Mouse (Mus musculus): ENCODE results near the gene Ptprr. TPM values are rescaled to one million over a fixed set of nuclear protein-coding genes. Genes with fewer than 3 reads are reported as not detected.

Gene Ptprr
- polyA plus RNA-seq, 1 experiment from 2014 or later = 29.9 TPM

DNA sequence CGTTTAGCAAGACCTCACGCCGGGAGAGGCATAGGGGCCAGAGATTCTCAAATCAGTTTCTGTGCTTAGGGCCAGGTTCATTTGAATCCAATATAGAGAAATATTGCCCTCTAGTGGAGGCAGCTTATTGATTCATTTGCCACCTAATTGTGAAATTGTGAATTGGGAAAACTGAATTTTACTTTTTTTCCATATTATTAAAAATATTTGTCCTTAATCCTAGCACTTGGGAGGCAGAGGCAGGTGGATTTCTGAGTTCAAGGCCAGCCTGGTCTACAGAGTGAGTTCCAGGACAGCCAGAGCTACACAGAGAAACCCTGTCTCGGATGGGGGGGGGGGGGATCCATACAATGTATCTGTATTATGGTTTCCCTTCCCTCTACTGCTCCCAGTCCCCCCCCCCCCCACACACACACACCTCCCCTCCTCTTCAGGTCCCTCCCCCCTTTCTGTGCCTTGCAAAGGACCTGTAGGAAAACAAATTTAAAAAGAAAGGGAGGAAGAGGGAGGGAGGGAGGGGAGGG lies 179.5 kb downstream of the Ptprr start:
- H3K27ac ChIP-seq (replicated peaks) = no peak overlapping the region
- WGBS = 13% methylated on average over 4 of the region's 4 CpGs
- H3K4me3 ChIP-seq (replicated peaks) = no peak overlapping the region
- H3K9ac ChIP-seq (replicated peaks) = no peak overlapping the region
- no peaks in the 10 kb centered on the region for H3K27me3 ChIP-seq (replicated peaks)
- no peaks in the 10 kb centered on the region for H3K36me3 ChIP-seq
- H3K4me1 ChIP-seq = peaks cover 9% of the 10 kb centered on the region
- no peaks in the 10 kb centered on the region for H3K9me3 ChIP-seq (replicated peaks)
- 0 out of 2 replicates have a peak, but pooled peaks have one; percentile 41 for ATAC-seq (ENCODE audit: low FRiP score)
- H3K4me2 ChIP-seq = peak overlapping the region; percentile 38

DNA sequence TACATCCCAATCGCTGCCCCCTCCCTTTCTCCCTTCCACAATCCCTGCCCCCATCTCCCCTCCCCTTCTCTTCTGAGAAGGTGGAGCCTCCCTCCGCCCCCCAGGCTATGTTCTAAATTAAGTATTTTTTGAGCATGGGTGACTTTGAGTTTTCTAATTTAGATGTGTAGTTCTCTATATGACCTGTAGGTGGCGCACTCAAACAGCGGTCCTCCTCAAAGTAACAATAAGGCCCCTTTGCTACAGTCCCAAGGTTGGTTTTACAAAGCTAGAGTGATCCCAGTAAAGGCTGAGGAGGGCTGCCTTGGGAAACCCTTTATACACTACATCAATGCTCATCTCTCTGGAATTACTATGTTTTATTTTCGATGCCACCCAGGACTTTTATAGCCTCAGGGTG lies 181.0 kb downstream of the Ptprr start:
- no peak for ATAC-seq (ENCODE audit: low FRiP score)
- H3K4me2 ChIP-seq = no peak overlapping the region
- H3K4me3 ChIP-seq (replicated peaks) = no peak overlapping the region
- no peak overlapping the region for H3K27ac ChIP-seq (replicated peaks)
- peaks cover 9% of the 10 kb centered on the region for H3K4me1 ChIP-seq
- no peaks in the 10 kb centered on the region for H3K27me3 ChIP-seq (replicated peaks)
- 25% methylated on average over 5 of the region's 5 CpGs for WGBS
- no peak overlapping the region for H3K9ac ChIP-seq (replicated peaks)
- H3K9me3 ChIP-seq (replicated peaks) = no peaks in the 10 kb centered on the region
- no peaks in the 10 kb centered on the region for H3K36me3 ChIP-seq

- no peak overlapping the region for H3K27ac ChIP-seq (replicated peaks)
- no peaks in the 10 kb centered on the region for H3K36me3 ChIP-seq
- peaks cover 7% of the 10 kb centered on the region for H3K4me1 ChIP-seq
- WGBS = 92% methylated on average over 8 of the region's 8 CpGs
- H3K4me3 ChIP-seq (replicated peaks) = no peak overlapping the region
- H3K9ac ChIP-seq (replicated peaks) = no peak overlapping the region
- H3K4me2 ChIP-seq = no peak overlapping the region
- H3K9me3 ChIP-seq (replicated peaks) = no peaks in the 10 kb centered on the region
- ATAC-seq (ENCODE audit: low FRiP score) = no peak
- H3K27me3 ChIP-seq (replicated peaks) = no peaks in the 10 kb centered on the region
Measured at GRCm38 (mm10) chr10:116201542-116201941, 183.5 kb downstream of the Ptprr start.

DNA sequence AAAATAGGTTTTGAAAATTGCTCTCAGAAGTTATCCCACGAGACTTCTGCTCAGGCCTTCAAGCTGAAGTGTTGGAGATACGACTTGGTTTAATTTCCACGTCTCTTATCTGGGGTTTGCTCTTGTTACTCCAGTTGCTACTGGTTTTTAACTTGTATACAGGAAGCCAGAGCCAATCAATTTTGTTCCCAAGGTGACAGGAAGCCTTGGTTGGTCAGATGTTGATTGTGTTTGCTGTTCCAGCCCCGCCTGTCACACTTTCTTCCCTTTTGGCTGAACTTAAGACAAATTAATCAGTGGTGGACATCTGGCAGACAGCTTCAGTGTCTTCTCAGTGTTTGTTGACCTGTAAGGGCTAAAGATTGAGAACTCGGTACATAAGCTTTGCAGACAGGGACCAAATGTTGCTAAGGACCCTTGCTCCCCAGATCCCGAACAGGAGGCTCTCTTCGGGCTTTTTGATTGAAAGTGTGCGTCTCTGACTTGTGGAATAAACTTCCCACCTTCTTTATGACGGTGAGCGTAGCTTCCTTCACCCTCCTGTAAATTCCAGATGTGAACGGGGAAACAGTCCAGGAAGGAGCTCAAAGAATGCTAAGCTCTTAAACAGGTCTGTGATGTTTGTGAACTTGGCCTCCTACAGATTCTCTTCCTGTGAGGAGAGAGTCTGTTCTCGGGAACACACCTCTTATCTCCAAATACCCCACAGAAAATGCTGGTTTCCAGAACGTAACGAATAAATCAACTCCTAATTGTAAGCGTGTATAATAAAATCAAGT lies 187.8 kb downstream of the Ptprr start:
- ATAC-seq (ENCODE audit: low FRiP score) = no peak
- no peak overlapping the region for H3K4me2 ChIP-seq

GRCm38 (mm10) chr10:116206449-116206848 lies 188.4 kb downstream of the Ptprr start:
- Histone ChIP-seq H3K4me3 (replicated peaks) (no peak overlapping the region), H3K36me3 (no peaks in the 10 kb centered on the region), H3K9ac (replicated peaks) (no peak overlapping the region), H3K27ac (replicated peaks) (no peak overlapping the region), H3K9me3 (replicated peaks) (no peaks in the 10 kb centered on the region), H3K4me1 (peaks cover 7% of the 10 kb centered on the region; the same call in 1 of the 2 replicates), H3K4me2 (no peak overlapping the region), H3K27me3 (replicated peaks) (no peaks in the 10 kb centered on the region)
- no peak for ATAC-seq (ENCODE audit: low FRiP score)
- 85% methylated on average over 11 of the region's 11 CpGs for WGBS

More for the DNA sequence above, 187.8 kb downstream of the Ptprr start:
- Histone ChIP-seq H3K27ac (replicated peaks) (no peak overlapping the region), H3K27me3 (replicated peaks) (no peaks in the 10 kb centered on the region), H3K36me3 (no peaks in the 10 kb centered on the region), H3K9ac (replicated peaks) (no peak overlapping the region), H3K4me1 (peaks cover 7% of the 10 kb centered on the region; the same call in 1 of the 2 replicates), H3K4me3 (replicated peaks) (no peak overlapping the region), H3K9me3 (replicated peaks) (no peaks in the 10 kb centered on the region)
- WGBS = 68% methylated on average over 15 of the region's 15 CpGs

GRCm38 (mm10) chr10:116207987-116208726 lies 190.1 kb downstream of the Ptprr start:
- Histone ChIP-seq H3K4me3 (replicated peaks) (no peak overlapping the region), H3K4me2 (peak overlapping the region; percentile 33), H3K9ac (replicated peaks) (no peak overlapping the region), H3K27ac (replicated peaks) (peak overlapping the region; percentile 58), H3K9me3 (replicated peaks) (no peaks in the 10 kb centered on the region), H3K36me3 (no peaks in the 10 kb centered on the region), H3K27me3 (replicated peaks) (no peaks in the 10 kb centered on the region), H3K4me1 (peaks cover 7% of the 10 kb centered on the region; the same call in 1 of the 2 replicates)
- peak; percentile 24; the same call in 1 of the 2 replicates for ATAC-seq (ENCODE audit: low FRiP score)
- WGBS = 19% methylated on average over 9 of the region's 9 CpGs

GRCm38 (mm10) chr10:116208727-116209115 lies 190.7 kb downstream of the Ptprr start:
- Histone ChIP-seq H3K4me3 (replicated peaks) (no peak overlapping the region), H3K4me2 (no peak overlapping the region), H3K27me3 (replicated peaks) (no peaks in the 10 kb centered on the region), H3K9me3 (replicated peaks) (no peaks in the 10 kb centered on the region), H3K36me3 (no peaks in the 10 kb centered on the region), H3K9ac (replicated peaks) (no peak overlapping the region), H3K27ac (replicated peaks) (peak overlapping the region; percentile 58), H3K4me1 (peaks cover 7% of the 10 kb centered on the region; the same call in 1 of the 2 replicates)
- ATAC-seq (ENCODE audit: low FRiP score) = no peak
- WGBS = 63% methylated on average over 9 of the region's 9 CpGs

DNA sequence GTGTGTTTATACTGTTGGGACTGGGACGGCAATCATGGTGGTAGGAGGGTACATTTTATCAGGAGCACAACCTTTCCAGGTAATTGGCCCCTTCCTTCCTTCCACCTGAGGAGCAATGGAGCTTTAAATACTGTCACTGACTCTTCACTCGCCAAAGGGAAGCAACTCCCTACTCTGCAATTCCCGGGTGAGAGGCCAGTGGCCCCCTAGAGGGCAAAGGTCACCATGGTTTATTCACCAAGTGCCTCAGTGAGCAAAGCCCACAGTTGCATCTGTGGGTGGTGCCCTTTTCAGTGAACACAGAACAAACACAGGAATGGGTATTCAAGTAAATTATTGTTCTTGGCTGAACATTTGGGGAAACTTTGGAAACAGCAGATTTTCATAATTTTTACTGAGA lies 194.1 kb downstream of the Ptprr start:
- H3K36me3 ChIP-seq = no peaks in the 10 kb centered on the region
- H3K4me3 ChIP-seq (replicated peaks) = no peak overlapping the region
- H3K27ac ChIP-seq (replicated peaks) = no peak overlapping the region
- 18% methylated on average over 3 of the region's 3 CpGs for WGBS
- ATAC-seq (ENCODE audit: low FRiP score) = no peak
- no peaks in the 10 kb centered on the region for H3K9me3 ChIP-seq (replicated peaks)
- H3K4me2 ChIP-seq = no peak overlapping the region
- H3K27me3 ChIP-seq (replicated peaks) = no peaks in the 10 kb centered on the region
- H3K9ac ChIP-seq (replicated peaks) = no peak overlapping the region
- peaks cover 7% of the 10 kb centered on the region; the same call in 1 of the 2 replicates for H3K4me1 ChIP-seq

GRCm38 (mm10) chr10:116220336-116221118 lies 202.5 kb downstream of the Ptprr start:
- no peak overlapping the region for H3K9ac ChIP-seq (replicated peaks)
- no peak overlapping the region for H3K4me3 ChIP-seq (replicated peaks)
- no peak overlapping the region for H3K27ac ChIP-seq (replicated peaks)
- no peaks in the 10 kb centered on the region for H3K36me3 ChIP-seq
- H3K27me3 ChIP-seq (replicated peaks) = no peaks in the 10 kb centered on the region
- no peak overlapping the region for H3K4me2 ChIP-seq
- no peaks in the 10 kb centered on the region for H3K9me3 ChIP-seq (replicated peaks)
- no peaks in the 10 kb centered on the region for H3K4me1 ChIP-seq
- ATAC-seq (ENCODE audit: low FRiP score) = no peak
- 83% methylated on average over 12 of the region's 12 CpGs for WGBS

DNA sequence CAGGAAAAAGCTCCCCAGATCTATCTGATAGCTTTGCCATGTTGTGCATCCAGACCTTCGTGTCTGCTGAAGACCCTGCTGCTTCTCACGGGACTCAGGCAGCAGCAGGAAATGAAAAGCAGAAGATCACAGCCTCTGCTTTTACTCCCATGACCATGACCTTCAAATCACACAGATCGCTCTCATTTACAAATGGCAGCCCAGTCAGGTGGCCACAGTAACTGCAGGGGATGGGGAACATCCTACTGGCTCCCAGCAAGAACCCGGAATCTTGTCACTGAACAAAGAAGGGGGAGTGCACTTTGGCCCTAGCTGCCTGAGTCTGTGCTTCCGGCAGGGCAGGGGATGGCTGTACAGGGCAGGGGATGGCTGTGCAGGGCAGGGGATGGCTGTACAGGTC lies 217.3 kb downstream of the Ptprr start:
- 58% methylated on average over 5 of the region's 5 CpGs for WGBS
- H3K36me3 ChIP-seq = no peaks in the 10 kb centered on the region
- H3K9me3 ChIP-seq (replicated peaks) = no peaks in the 10 kb centered on the region
- no peaks in the 10 kb centered on the region for H3K27me3 ChIP-seq (replicated peaks)
- H3K4me1 ChIP-seq = no peaks in the 10 kb centered on the region
- no peak for ATAC-seq (ENCODE audit: low FRiP score)
- no peak overlapping the region for H3K27ac ChIP-seq (replicated peaks)
- H3K4me2 ChIP-seq = no peak overlapping the region
- H3K9ac ChIP-seq (replicated peaks) = no peak overlapping the region
- no peak overlapping the region for H3K4me3 ChIP-seq (replicated peaks)

GRCm38 (mm10) chr10:116242200-116242599 lies 224.2 kb downstream of the Ptprr start:
- H3K27ac ChIP-seq (replicated peaks) = no peak overlapping the region
- H3K27me3 ChIP-seq (replicated peaks) = no peaks in the 10 kb centered on the region
- no peak overlapping the region for H3K9ac ChIP-seq (replicated peaks)
- no peaks in the 10 kb centered on the region for H3K4me1 ChIP-seq
- H3K4me2 ChIP-seq = no peak overlapping the region
- no peak for ATAC-seq (ENCODE audit: low FRiP score)
- H3K36me3 ChIP-seq = no peaks in the 10 kb centered on the region
- 76% methylated on average over 7 of the region's 7 CpGs for WGBS
- no peak overlapping the region for H3K4me3 ChIP-seq (replicated peaks)
- H3K9me3 ChIP-seq (replicated peaks) = no peaks in the 10 kb centered on the region

Measured in neural tube, embryonic 15.5 days (tissue).